8 mouse cellular contexts compared by ENCODE assay signal in genomic region chr17:29437535-29438324, GRCm38 (mm10). TPM values are rescaled to one million over a fixed set of nuclear protein-coding genes. Genes with fewer than 3 reads are reported as not detected.
DNase-seq lines count a peak whose midpoint lies in the region; ATAC-seq and TF ChIP-seq lines count a peak whose summit lies in the region.

No protein-coding gene starts in this region.

- H3K9ac ChIP-seq in kidney, embryonic 15.5 days = peak overlapping the region; percentile 27
- H3K9ac ChIP-seq in hindbrain, embryonic 14.5 days = peak overlapping the region; percentile 54
- peak overlapping the region; percentile 70 for H3K9ac ChIP-seq in midbrain, embryonic 16.5 days (ENCODE audit: low read depth, low read length)

- CTCF ChIA-PET in Patski (lab: Charles Lee) = interaction anchor here (0.8 kb wide), 1 partner anchor 50 kb away, joined by 3 read pairs; no protein-coding TSS in a partner anchor

- H3K9me3 ChIP-seq in kidney, embryonic 15.5 days (replicated peaks) = no peaks in the 10 kb centered on the region
- H3K9me3 ChIP-seq in hindbrain, embryonic 14.5 days (ENCODE audit: control insufficient read depth, low read length) = no peaks in the 10 kb centered on the region
- no peaks in the 10 kb centered on the region for H3K9me3 ChIP-seq in midbrain, embryonic 16.5 days (replicated peaks; ENCODE audit: control insufficient read depth, low read length, poor library complexity, severe bottlenecking)

- H3K4me3 ChIP-seq in kidney, embryonic 15.5 days (replicated peaks) = peak overlapping the region; percentile 46
- H3K4me3 ChIP-seq in hindbrain, embryonic 14.5 days (replicated peaks; ENCODE audit: low read length) = peak overlapping the region; percentile 27
- H3K4me3 ChIP-seq in midbrain, embryonic 16.5 days (ENCODE audit: low read depth, low read length) = peak overlapping the region; percentile 40

- ATAC-seq in kidney, embryonic 15.5 days (replicated peaks; ENCODE audit: low FRiP score) = no peak
- ATAC-seq in Patski = no peak
- ATAC-seq in hindbrain, embryonic 14.5 days (ENCODE audit: low FRiP score) = no peak
- ATAC-seq in midbrain, embryonic 16.5 days = no peak

- no peak for DNase-seq in kidney, postnatal 14 days
- peak; percentile 84 for DNase-seq in Patski (ENCODE audit: low read depth, low spot score)
- no peak for DNase-seq in hindbrain, embryonic 14.5 days (ENCODE audit: low spot score)
- DNase-seq in adrenal gland, adult (ENCODE audit: inconsistent age in 2 of 2, low spot score in 1 of 2) = no peak
- DNase-seq in cerebellum, adult 9-10 months = no peak
- no peak for DNase-seq in adrenal gland, adult 18-20 months (ENCODE audit: low spot score in 2 of 2)

- POLR2A ChIA-PET in Patski (lab: Charles Lee) = interaction anchor here (0.6 kb wide), 1 partner anchor 223 kb away, joined by 3 read pairs; no protein-coding TSS in a partner anchor

- no peak for TF ChIP-seq CTCF in Patski (IDR thresholded peaks at IDR 0.05)

- H3K27ac ChIP-seq in kidney, embryonic 15.5 days = peak overlapping the region; percentile 92
- H3K27ac ChIP-seq in hindbrain, embryonic 14.5 days = peak overlapping the region; percentile 77
- peak overlapping the region; percentile 85 for H3K27ac ChIP-seq in midbrain, embryonic 16.5 days (ENCODE audit: low read length)

- H3K36me3 ChIP-seq in kidney, embryonic 15.5 days = no peaks in the 10 kb centered on the region
- H3K36me3 ChIP-seq in hindbrain, embryonic 14.5 days (replicated peaks; ENCODE audit: control insufficient read depth, insufficient read depth) = no peaks in the 10 kb centered on the region
- H3K36me3 ChIP-seq in midbrain, embryonic 16.5 days (ENCODE audit: control insufficient read depth, insufficient read depth, low read length) = no peaks in the 10 kb centered on the region

- peak overlapping the region; percentile 80 for H3K4me2 ChIP-seq in kidney, embryonic 15.5 days
- H3K4me2 ChIP-seq in hindbrain, embryonic 14.5 days (replicated peaks) = peak overlapping the region; percentile 57
- H3K4me2 ChIP-seq in midbrain, embryonic 16.5 days (ENCODE audit: low read length) = peak overlapping the region; percentile 71

- 29% methylated on average over 16 of the region's 16 CpGs for WGBS in kidney, embryonic 15.5 days
- 39% methylated on average over 16 of the region's 16 CpGs for WGBS in hindbrain, embryonic 14.5 days
- WGBS in midbrain, embryonic 16.5 days = 37% methylated on average over 15 of the region's 16 CpGs

- peaks cover 47% of the 10 kb centered on the region for H3K4me1 ChIP-seq in kidney, embryonic 15.5 days
- peaks cover 14% of the 10 kb centered on the region for H3K4me1 ChIP-seq in hindbrain, embryonic 14.5 days (replicated peaks; ENCODE audit: control insufficient read depth, insufficient read depth, low read length)
- peaks cover 14% of the 10 kb centered on the region for H3K4me1 ChIP-seq in midbrain, embryonic 16.5 days (ENCODE audit: control insufficient read depth, insufficient read depth, low read length)

- H3K27me3 ChIP-seq in kidney, embryonic 15.5 days = no peaks in the 10 kb centered on the region
- no peaks in the 10 kb centered on the region for H3K27me3 ChIP-seq in Patski
- no peaks in the 10 kb centered on the region for H3K27me3 ChIP-seq in hindbrain, embryonic 14.5 days (ENCODE audit: control insufficient read depth, insufficient read depth, low read length)
- no peaks in the 10 kb centered on the region for H3K27me3 ChIP-seq in midbrain, embryonic 16.5 days (ENCODE audit: control insufficient read depth, insufficient read depth, low read depth, low read length)

- in situ Hi-C loops in Patski (cut with MboI; ENCODE audit: low pct_unique_long_range_greater_than_20kb) = loop anchor here (5.0 kb wide), 1 partner anchor 50 kb away; no protein-coding TSS in a partner anchor

RNA-seq across cellular contexts. Expression of gene Pim1, which starts 52.8 kb away (rescaled TPM):
- polyA plus RNA-seq in kidney, embryonic 15.5 days (2015; fragmentation: Nextera tagmentation; extraction: Ambion mirVana) = 17.8 and 17.9 TPM in 2 replicates
- 48.0 TPM for polyA plus RNA-seq in Patski (2021)
- polyA plus RNA-seq in hindbrain, embryonic 14.5 days (2014; fragmentation: Nextera tagmentation; extraction: Ambion mirVana) = 6.4 and 7.8 TPM in 2 replicates
- 7.3 and 7.6 TPM in 2 replicates for polyA plus RNA-seq in midbrain, embryonic 16.5 days (2015; fragmentation: Nextera tagmentation; extraction: Ambion mirVana)
- 100 to 1,000 TPM; 132 to 171 TPM for total RNA-seq in adrenal gland, adult 18-20 months (2021)
